Mouse (Mus musculus) cortical plate, adult 2 months (tissue): ENCODE measurements at regions not wholly inside any gene's neighbourhood (a gene's known extent, or its start where the extent isn't known, plus 50 kb on each side); places are given as distances from the start of the nearest gene placed in this dataset.

Experiments used
- CTCF ChIP-seq: fragments of 200-500 bp; IDR thresholded peaks from 2 replicates; pipeline ENCODE4 v1.5.1; 2011; ENCODE audit warnings: mild to moderate bottlenecking, control low read depth, low read length; ENCODE audit not compliant: insufficient read depth; ENCODE audit errors: extremely low read depth
- POLR2A ChIP-seq: fragments of 200-500 bp; IDR thresholded peaks from 2 replicates; pipeline ENCODE4 v1.6.1; 2011; ENCODE audit warnings: mild to moderate bottlenecking, low read length, control low read depth; ENCODE audit not compliant: insufficient read depth; ENCODE audit errors: extremely low read depth

- TF ChIP-seq POLR2A (no peak), CTCF (no peak)
These were observed 192.8 kb downstream of the Rpl36a-ps1 start for GRCm38 (mm10) chr14:98801293-98801692.
